Mouse (Mus musculus): ENCODE results near the gene Nisch. TPM values are rescaled to one million over a fixed set of nuclear protein-coding genes. Genes with fewer than 3 reads are reported as not detected.

The Nisch gene
- polyA plus RNA-seq, 1 experiment = 366 TPM

- no peak overlapping the region for H3K27ac ChIP-seq (ENCODE audit: insufficient read depth, low read depth, low read length)
- no peak overlapping the region for H3K4me3 ChIP-seq (ENCODE audit: insufficient read depth, low read length)
- no peak for TF ChIP-seq CTCF (IDR thresholded peaks at IDR 0.05; ENCODE audit: low read depth, low read length)
- TF ChIP-seq POLR2A (IDR thresholded peaks at IDR 0.05; ENCODE audit: borderline replicate concordance, low read depth, low read length) = no peak
- H3K4me1 ChIP-seq (ENCODE audit: control insufficient read depth, insufficient read depth, low read length) = no peaks in the 10 kb centered on the region
Observed at GRCm38 (mm10) chr14:31145694-31146093, 71.1 kb downstream of the Nisch start.

GRCm38 (mm10) chr14:31141011-31141410 lies 75.7 kb downstream of the Nisch start:
- no peak overlapping the region for H3K27ac ChIP-seq (ENCODE audit: insufficient read depth, low read depth, low read length)
- no peak for TF ChIP-seq POLR2A (IDR thresholded peaks at IDR 0.05; ENCODE audit: borderline replicate concordance, low read depth, low read length)

GRCm38 (mm10) chr14:31140141-31140540 lies 76.6 kb downstream of the Nisch start:
- Histone ChIP-seq H3K4me3 (ENCODE audit: insufficient read depth, low read length) (no peak overlapping the region), H3K27ac (ENCODE audit: insufficient read depth, low read depth, low read length) (no peak overlapping the region), H3K4me1 (ENCODE audit: control insufficient read depth, insufficient read depth, low read length) (no peaks in the 10 kb centered on the region)
- TF ChIP-seq POLR2A (IDR thresholded peaks at IDR 0.05; ENCODE audit: borderline replicate concordance, low read depth, low read length) (no peak), CTCF (IDR thresholded peaks at IDR 0.05; ENCODE audit: low read depth, low read length) (no peak)

More at GRCm38 (mm10) chr14:31141011-31141410, 75.7 kb downstream of the Nisch start:
- Histone ChIP-seq H3K4me1 (ENCODE audit: control insufficient read depth, insufficient read depth, low read length) (no peaks in the 10 kb centered on the region), H3K4me3 (ENCODE audit: insufficient read depth, low read length) (no peak overlapping the region)

- Histone ChIP-seq H3K27ac (ENCODE audit: insufficient read depth, low read depth, low read length) (no peak overlapping the region), H3K4me3 (ENCODE audit: insufficient read depth, low read length) (no peak overlapping the region), H3K4me1 (ENCODE audit: control insufficient read depth, insufficient read depth, low read length) (no peaks in the 10 kb centered on the region)
- TF ChIP-seq POLR2A (IDR thresholded peaks at IDR 0.05; ENCODE audit: borderline replicate concordance, low read depth, low read length) (no peak), CTCF (IDR thresholded peaks at IDR 0.05; ENCODE audit: low read depth, low read length) (no peak)
Observed at GRCm38 (mm10) chr14:31139666-31140065, 77.1 kb downstream of the Nisch start.

GRCm38 (mm10) chr14:31138897-31139429 lies 77.8 kb downstream of the Nisch start:
- TF ChIP-seq CTCF (IDR thresholded peaks at IDR 0.05; ENCODE audit: low read depth, low read length) = no peak
- TF ChIP-seq POLR2A (IDR thresholded peaks at IDR 0.05; ENCODE audit: borderline replicate concordance, low read depth, low read length) = no peak
- H3K27ac ChIP-seq (ENCODE audit: insufficient read depth, low read depth, low read length) = no peak overlapping the region
- no peak overlapping the region for H3K4me3 ChIP-seq (ENCODE audit: insufficient read depth, low read length)
- H3K4me1 ChIP-seq (ENCODE audit: control insufficient read depth, insufficient read depth, low read length) = no peaks in the 10 kb centered on the region

- TF ChIP-seq CTCF (IDR thresholded peaks at IDR 0.05; ENCODE audit: low read depth, low read length) = no peak
- no peak for TF ChIP-seq POLR2A (IDR thresholded peaks at IDR 0.05; ENCODE audit: borderline replicate concordance, low read depth, low read length)
- Histone ChIP-seq H3K4me1 (ENCODE audit: control insufficient read depth, insufficient read depth, low read length) (no peaks in the 10 kb centered on the region), H3K4me3 (ENCODE audit: insufficient read depth, low read length) (no peak overlapping the region), H3K27ac (ENCODE audit: insufficient read depth, low read depth, low read length) (no peak overlapping the region)
Observed at GRCm38 (mm10) chr14:31138219-31138896, 78.4 kb downstream of the Nisch start.

- H3K4me3 ChIP-seq (ENCODE audit: insufficient read depth, low read length) = no peak overlapping the region
- TF ChIP-seq POLR2A (IDR thresholded peaks at IDR 0.05; ENCODE audit: borderline replicate concordance, low read depth, low read length) (no peak), CTCF (IDR thresholded peaks at IDR 0.05; ENCODE audit: low read depth, low read length) (no peak)
- H3K27ac ChIP-seq (ENCODE audit: insufficient read depth, low read depth, low read length) = no peak overlapping the region
- H3K4me1 ChIP-seq (ENCODE audit: control insufficient read depth, insufficient read depth, low read length) = peaks cover 5% of the 10 kb centered on the region; the same call in 1 of the 2 replicates
Observed at GRCm38 (mm10) chr14:31137791-31138190, 79.0 kb downstream of the Nisch start.

GRCm38 (mm10) chr14:31137281-31137595 lies 79.5 kb downstream of the Nisch start:
- Histone ChIP-seq H3K27ac (ENCODE audit: insufficient read depth, low read depth, low read length) (no peak overlapping the region), H3K4me3 (ENCODE audit: insufficient read depth, low read length) (no peak overlapping the region), H3K4me1 (ENCODE audit: control insufficient read depth, insufficient read depth, low read length) (peaks cover 10% of the 10 kb centered on the region; the same call in 1 of the 2 replicates)
- TF ChIP-seq CTCF (IDR thresholded peaks at IDR 0.05; ENCODE audit: low read depth, low read length) (no peak), POLR2A (IDR thresholded peaks at IDR 0.05; ENCODE audit: borderline replicate concordance, low read depth, low read length) (no peak)

GRCm38 (mm10) chr14:31136411-31137280 lies 80.1 kb downstream of the Nisch start:
- no peak overlapping the region for H3K27ac ChIP-seq (ENCODE audit: insufficient read depth, low read depth, low read length)
- peaks cover 13% of the 10 kb centered on the region for H3K4me1 ChIP-seq (ENCODE audit: control insufficient read depth, insufficient read depth, low read length)
- TF ChIP-seq CTCF (IDR thresholded peaks at IDR 0.05; ENCODE audit: low read depth, low read length) (no peak), POLR2A (IDR thresholded peaks at IDR 0.05; ENCODE audit: borderline replicate concordance, low read depth, low read length) (no peak)
- no peak overlapping the region for H3K4me3 ChIP-seq (ENCODE audit: insufficient read depth, low read length)
